Mouse (Mus musculus) naive thymus-derived CD4-positive, alpha-beta T cell, adult 2 months (primary cell): ENCODE data around the gene Tpx2.

ENCODE experiments used
- DNase-seq: peaks from one replicate; pipeline ENCODE4 v3.0.0-alpha.2; 2011; ENCODE audit warnings: low read depth

Tpx2 gene

GRCm38 (mm10) chr2:152914310-152915120 is 66.8 kb downstream of the Tpx2 start:
- peak; percentile 88 for DNase-seq

DNA sequence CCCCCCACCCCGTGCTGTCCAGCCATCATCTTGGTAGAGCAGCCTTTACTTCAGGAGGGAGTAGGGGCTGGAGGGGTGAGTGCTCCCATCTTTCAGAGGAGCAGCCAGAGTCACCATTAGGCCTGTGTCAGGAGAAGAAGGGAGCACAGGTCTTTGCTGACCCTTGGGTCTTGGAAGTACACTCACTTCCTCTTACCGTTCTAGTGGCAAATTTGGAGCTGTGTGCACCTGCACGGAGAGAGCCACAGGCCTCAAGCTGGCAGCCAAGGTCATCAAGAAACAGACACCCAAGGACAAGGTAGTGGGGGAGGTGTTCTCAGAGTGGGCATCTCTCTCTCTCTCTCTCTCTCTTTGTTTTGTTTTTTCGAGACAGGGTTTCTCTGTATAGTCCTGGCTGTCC is 67.7 kb downstream of the Tpx2 start:
- no peak for DNase-seq

- no peak for DNase-seq
Measured at GRCm38 (mm10) chr2:152916111-152916510, 68.3 kb downstream of the Tpx2 start.

- no peak for DNase-seq
Measured at GRCm38 (mm10) chr2:152917671-152918070, 69.9 kb downstream of the Tpx2 start.

DNA sequence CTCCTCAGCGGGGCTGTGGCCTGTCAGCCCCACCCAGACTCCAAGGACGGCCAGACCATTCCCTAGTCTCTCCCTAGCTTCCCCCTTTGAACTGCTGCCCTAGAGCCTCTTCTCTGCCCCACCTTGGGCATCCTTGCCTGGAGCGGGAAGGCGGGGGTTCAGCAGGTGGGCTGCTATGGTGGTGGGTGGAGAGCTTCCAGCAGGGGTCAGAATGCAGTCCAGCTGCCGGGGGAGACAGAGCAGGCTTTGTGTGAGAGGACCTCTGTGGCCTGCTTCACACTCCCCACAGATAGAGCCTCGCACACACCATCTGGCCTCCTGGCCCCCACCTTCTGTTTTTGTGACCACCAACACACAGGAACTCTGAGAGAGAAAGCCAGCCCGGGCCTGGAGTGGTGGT is 74.6 kb downstream of the Tpx2 start:
- no peak for DNase-seq

DNA sequence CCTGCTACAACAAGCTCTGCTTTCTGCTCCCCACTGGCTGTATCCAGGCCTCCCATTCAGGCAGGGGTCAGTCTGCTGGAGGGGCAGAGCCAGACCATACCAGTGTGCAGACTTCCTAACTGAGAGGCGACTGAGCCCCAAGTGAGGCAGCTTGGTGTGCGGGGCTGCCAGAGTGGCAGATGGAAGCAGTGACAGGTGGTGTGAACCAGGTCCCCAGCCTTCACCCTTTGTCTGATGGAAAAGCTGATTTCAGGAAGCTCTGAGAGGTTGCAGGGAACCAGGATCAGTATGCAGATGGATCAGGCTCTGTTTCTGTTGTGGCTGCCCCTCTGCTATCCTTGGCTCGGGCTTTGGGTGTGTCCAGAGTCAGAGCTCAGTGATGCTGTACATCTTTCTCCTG is 75.9 kb downstream of the Tpx2 start:
- no peak for DNase-seq

GRCm38 (mm10) chr2:152924128-152924527 is 76.4 kb downstream of the Tpx2 start:
- no peak for DNase-seq

DNA sequence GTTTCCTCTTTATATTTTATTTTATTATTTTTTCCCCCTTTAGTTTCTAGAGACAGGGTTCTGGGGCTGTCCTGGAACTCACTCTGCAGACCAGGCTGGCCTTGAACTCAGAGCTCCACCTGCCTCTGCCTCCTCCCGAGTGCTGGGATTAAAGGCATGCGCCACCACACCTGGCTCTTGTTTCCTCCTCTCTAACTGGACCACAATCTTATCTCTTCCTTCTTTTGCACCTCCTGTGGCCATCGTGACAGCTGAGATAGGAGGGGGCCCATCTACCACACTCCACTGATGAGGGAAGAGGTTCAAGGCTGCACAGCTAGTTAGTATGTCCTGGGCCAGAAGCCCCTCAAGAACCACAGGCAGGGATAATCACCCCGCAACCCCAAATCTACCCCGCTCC is 76.8 kb downstream of the Tpx2 start:
- DNase-seq = no peak

GRCm38 (mm10) chr2:152925189-152925872 is 77.6 kb downstream of the Tpx2 start:
- no peak for DNase-seq

DNA sequence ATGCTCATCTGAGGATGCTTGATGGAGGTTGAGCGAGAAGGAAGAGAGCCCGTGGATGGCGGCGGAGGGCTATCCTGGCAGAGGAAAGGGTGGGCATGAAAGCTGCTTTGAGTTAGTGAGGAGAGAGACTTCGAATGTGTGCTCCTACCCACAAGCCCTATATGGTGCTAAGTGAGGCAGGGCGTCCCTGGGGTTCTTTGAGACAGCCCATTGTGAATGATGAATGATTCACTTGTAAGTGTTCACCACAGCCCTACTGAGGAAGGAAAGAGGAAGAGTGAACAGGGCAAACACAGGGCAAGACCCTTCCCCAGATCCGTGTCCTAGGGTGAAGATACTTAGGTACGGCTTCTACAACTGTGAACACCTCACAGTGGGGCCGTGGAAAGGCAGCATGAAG is 79.1 kb downstream of the Tpx2 start:
- DNase-seq = no peak

DNA sequence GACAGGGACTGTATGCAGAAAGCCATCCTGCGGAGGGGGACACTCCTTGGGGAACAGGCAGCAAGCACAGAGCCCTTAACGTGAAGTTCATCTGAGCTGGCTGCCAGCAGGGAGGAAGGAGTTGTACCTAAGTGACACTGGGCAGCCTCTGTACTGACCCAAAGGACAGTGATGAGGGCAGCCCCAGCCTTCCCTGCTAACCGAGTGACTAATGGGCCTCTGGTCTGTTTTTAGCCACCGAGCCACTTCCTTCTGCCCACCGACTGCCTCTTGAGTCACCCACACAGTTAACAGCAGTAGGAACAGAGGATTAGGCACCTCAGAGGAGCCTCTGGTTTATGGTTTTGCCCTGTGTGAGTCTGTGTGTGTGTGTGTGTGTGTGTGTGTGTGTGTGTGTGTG is 79.6 kb downstream of the Tpx2 start:
- DNase-seq = no peak

- no peak for DNase-seq
Measured at GRCm38 (mm10) chr2:152928219-152928987, 80.6 kb downstream of the Tpx2 start.

DNA sequence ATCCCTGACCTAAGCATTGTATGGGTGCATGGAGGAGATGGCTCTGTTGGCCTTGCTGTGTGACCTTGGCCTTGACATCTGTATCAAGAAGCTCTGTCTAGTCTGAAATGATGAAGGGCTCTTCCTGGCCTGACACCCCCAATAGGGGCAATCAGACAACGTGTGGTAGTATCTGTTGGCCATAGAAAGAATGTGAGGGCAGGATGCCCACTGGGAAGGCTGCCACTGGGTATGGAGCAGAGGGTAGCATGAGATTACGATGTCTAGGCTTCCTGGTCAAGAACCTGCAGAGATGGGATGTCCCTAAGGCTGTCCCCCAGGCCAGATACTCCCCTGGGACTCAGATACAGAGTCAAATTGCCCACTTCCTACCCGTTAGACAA is 81.2 kb downstream of the Tpx2 start:
- no peak for DNase-seq

DNA sequence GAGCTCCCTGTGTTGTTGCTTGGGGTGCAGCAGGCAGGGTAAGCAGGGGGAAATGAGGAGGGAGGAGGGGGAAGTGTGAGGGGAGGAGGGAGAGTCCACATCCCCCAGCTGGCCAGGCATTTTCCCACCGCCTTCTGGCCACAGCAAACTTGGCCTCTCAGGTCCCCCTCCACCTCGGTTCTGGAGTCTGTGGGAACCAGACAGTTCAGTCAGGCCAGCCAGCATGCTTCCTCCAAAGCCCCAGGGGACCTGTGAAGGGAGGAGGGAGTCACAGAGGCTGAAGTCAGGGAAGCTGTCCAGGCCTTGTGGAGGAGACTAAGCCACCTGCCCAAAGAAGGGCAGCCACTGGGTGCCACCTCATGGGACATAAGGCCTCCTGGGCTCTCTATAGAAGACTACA is 82.5 kb downstream of the Tpx2 start:
- DNase-seq = no peak

- DNase-seq = no peak
Measured at GRCm38 (mm10) chr2:152931456-152932160, 83.8 kb downstream of the Tpx2 start.

- DNase-seq = no peak
Measured at GRCm38 (mm10) chr2:152933048-152933447, 85.3 kb downstream of the Tpx2 start, which contains the start of gene Foxs1. TSS of gene Foxs1 (minus strand) at chr2:152933208.

- peak; percentile 46 for DNase-seq
Measured at GRCm38 (mm10) chr2:152933614-152934013, 85.8 kb downstream of the Tpx2 start.

DNA sequence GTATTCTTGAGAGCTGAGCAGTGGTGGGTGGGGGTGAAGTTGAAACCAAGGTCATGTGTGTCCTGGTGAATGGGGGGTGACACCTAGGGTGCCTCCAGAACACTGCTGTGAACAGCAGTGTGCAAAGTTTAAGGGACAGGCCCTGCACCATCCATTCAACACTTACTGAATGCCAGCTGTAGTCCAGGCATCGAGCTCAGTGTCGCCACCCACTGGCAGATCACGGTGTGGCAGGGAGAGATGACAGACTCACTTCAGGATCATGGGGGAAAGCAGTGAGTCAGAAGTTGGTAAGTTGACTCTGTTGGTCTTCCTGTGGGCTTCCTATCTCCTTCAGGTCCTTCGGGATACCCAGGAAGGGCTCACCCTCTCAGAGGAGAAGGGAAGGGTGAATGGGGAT is 92.1 kb downstream of the Tpx2 start:
- DNase-seq = peak; percentile 50

- DNase-seq = no peak
Measured at GRCm38 (mm10) chr2:152941106-152941505, 93.3 kb downstream of the Tpx2 start.

GRCm38 (mm10) chr2:152941776-152942175 is 94.0 kb downstream of the Tpx2 start:
- DNase-seq = no peak

DNA sequence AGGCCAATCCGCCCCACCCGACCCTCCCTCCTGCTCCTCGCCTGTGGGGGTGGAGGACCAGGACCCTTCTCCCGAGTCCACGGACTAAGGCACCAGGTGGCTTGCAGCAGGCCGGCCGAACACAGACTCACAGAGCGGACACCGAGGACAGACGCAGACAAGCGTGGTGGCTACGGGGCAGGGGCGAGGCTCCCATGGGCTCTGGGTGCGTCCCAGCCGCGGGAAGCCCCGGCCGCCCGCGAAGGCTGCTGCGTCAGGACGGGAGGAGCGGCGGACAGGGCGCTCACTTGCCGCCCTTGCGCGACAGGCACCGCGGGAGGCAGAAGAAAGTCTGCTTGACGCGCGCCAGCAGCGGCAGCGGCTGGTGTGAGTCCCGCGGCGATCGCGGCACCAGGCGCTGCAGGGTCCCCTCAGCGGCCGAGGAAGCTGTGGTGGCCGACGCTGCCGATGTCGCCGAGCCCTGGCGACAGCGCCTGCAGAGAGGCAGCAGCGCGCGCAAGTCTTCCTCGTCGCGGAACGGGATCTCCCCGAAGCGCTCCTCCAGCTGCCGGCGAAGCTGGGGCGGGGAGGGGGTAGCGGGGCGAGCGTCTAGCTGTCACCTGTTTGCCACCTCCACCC is 95.2 kb downstream of the Tpx2 start:
- DNase-seq = no peak

GRCm38 (mm10) chr2:152943568-152943967 is 95.8 kb downstream of the Tpx2 start:
- DNase-seq = no peak
